Mouse (Mus musculus): ENCODE data around the gene Sema3e. TPM values are rescaled to one million over a fixed set of nuclear protein-coding genes. Genes with fewer than 3 reads are reported as not detected.

Sema3e gene
- polyA plus RNA-seq, 1 experiment: not detected

GRCm38 (mm10) chr5:14253328-14253727 lies 228.3 kb downstream of the Sema3e start:
- no peak for TF ChIP-seq GATA1 (IDR thresholded peaks at IDR 0.05; ENCODE audit: low read length)

GRCm38 (mm10) chr5:14260156-14260555 lies 235.1 kb downstream of the Sema3e start:
- TF ChIP-seq GATA1 (IDR thresholded peaks at IDR 0.05; ENCODE audit: low read length): no peak

- TF ChIP-seq GATA1 (IDR thresholded peaks at IDR 0.05; ENCODE audit: low read length): no peak
These were observed 242.3 kb downstream of the Sema3e start for GRCm38 (mm10) chr5:14267400-14267799.

Other genes with a start within 250 kb of the Sema3e start
- not detected in 2 replicates for gene Speer3, start 233.7 kb upstream of the Sema3e start, polyA plus RNA-seq (2012)